Mouse (Mus musculus): ENCODE results near the gene Spata32.

DNA sequence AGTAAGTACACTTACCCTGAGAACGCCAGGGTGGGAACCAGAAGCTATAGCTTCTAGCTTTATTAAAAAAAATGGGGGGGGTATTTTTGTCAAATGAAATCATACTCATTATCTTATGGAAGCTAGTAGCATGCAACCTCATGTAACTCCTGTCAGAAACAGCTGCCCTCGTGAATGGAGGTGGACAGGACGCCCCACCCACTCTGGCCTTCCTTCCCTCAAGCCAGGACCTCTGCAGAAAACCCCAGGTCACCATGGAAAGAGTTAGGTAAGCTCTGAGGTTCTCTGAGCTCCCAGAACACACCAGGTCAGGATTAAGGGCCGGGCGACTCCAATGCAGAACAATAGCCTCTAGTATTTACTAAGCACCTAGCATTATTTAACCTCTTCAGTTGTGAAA, 30.6 kb upstream of the Spata32 start:
- no peak for TF ChIP-seq CTCF (IDR thresholded peaks at IDR 0.05; ENCODE audit: low read depth, low read length)
- no peak for TF ChIP-seq POLR2A (IDR thresholded peaks at IDR 0.05; ENCODE audit: insufficient read depth, low read length)
- no peak for TF ChIP-seq EP300 (IDR thresholded peaks at IDR 0.05; ENCODE audit: insufficient read depth, low read depth, low read length)
